Mouse (Mus musculus): Measurements from ENCODE around the gene Ltbp3. TPM values are rescaled to one million over a fixed set of nuclear protein-coding genes. Genes with fewer than 3 reads are reported as not detected.

The Ltbp3 gene
- polyA plus RNA-seq, 1 experiment from 2014 or later = 14.3 TPM

GRCm38 (mm10) chr19:5711218-5711617, 29.5 kb upstream of the Ltbp3 start:
- Histone ChIP-seq H3K4me1 (peaks cover 10% of the 10 kb centered on the region), H3K36me3 (peaks cover 59% of the 10 kb centered on the region), H3K27ac (replicated peaks) (no peak overlapping the region), H3K9me3 (no peaks in the 10 kb centered on the region), H3K27me3 (no peaks in the 10 kb centered on the region), H3K9ac (replicated peaks) (no peak overlapping the region), H3K4me3 (no peak overlapping the region), H3K4me2 (replicated peaks) (no peak overlapping the region)
- no peak for ATAC-seq (replicated peaks)
- WGBS = 5% methylated on average over 3 of the region's 3 CpGs

GRCm38 (mm10) chr19:5711907-5712460, 28.7 kb upstream of the Ltbp3 start:
- 95% methylated on average over 14 of the region's 14 CpGs for WGBS
- Histone ChIP-seq H3K4me2 (replicated peaks) (no peak overlapping the region), H3K4me3 (no peak overlapping the region), H3K9me3 (no peaks in the 10 kb centered on the region), H3K4me1 (peaks cover 18% of the 10 kb centered on the region), H3K27me3 (no peaks in the 10 kb centered on the region), H3K27ac (replicated peaks) (no peak overlapping the region), H3K36me3 (peaks cover 56% of the 10 kb centered on the region), H3K9ac (replicated peaks) (no peak overlapping the region)
- ATAC-seq (replicated peaks) = no peak

GRCm38 (mm10) chr19:5713255-5713654, 27.4 kb upstream of the Ltbp3 start:
- no peak overlapping the region for H3K4me3 ChIP-seq
- 82% methylated on average over 5 of the region's 5 CpGs for WGBS
- ATAC-seq (replicated peaks) = no peak
- no peak overlapping the region for H3K27ac ChIP-seq (replicated peaks)
- H3K4me1 ChIP-seq = peaks cover 19% of the 10 kb centered on the region
- H3K9me3 ChIP-seq = no peaks in the 10 kb centered on the region
- no peak overlapping the region for H3K4me2 ChIP-seq (replicated peaks)
- H3K27me3 ChIP-seq = no peaks in the 10 kb centered on the region
- H3K9ac ChIP-seq (replicated peaks) = peak overlapping the region; percentile 8; the same call in 1 of the 2 replicates
- H3K36me3 ChIP-seq = peaks cover 53% of the 10 kb centered on the region

- Histone ChIP-seq H3K27ac (replicated peaks) (no peak overlapping the region), H3K4me2 (replicated peaks) (no peak overlapping the region; the same call in 1 of the 2 replicates), H3K4me1 (peaks cover 19% of the 10 kb centered on the region), H3K27me3 (no peaks in the 10 kb centered on the region), H3K36me3 (peaks cover 52% of the 10 kb centered on the region), H3K9me3 (no peaks in the 10 kb centered on the region), H3K9ac (replicated peaks) (no peak overlapping the region), H3K4me3 (no peak overlapping the region)
- 15% methylated on average over 2 of the region's 2 CpGs for WGBS
- ATAC-seq (replicated peaks) = no peak
Measured at GRCm38 (mm10) chr19:5713730-5714129, 27.0 kb upstream of the Ltbp3 start.

GRCm38 (mm10) chr19:5715793-5716688, 24.7 kb upstream of the Ltbp3 start:
- H3K36me3 ChIP-seq = peaks cover 57% of the 10 kb centered on the region
- H3K27ac ChIP-seq (replicated peaks) = 0 out of 2 replicates have a peak overlapping the region, but pooled peaks have one; percentile 43
- 17% methylated on average over 43 of the region's 43 CpGs for WGBS
- ATAC-seq (replicated peaks) = peak; percentile 67
- H3K27me3 ChIP-seq = no peaks in the 10 kb centered on the region
- peak overlapping the region; percentile 41 for H3K9ac ChIP-seq (replicated peaks)
- peak overlapping the region; percentile 27 for H3K4me3 ChIP-seq
- H3K4me2 ChIP-seq (replicated peaks) = peak overlapping the region; percentile 33
- H3K4me1 ChIP-seq = peaks cover 19% of the 10 kb centered on the region
- H3K9me3 ChIP-seq = no peaks in the 10 kb centered on the region

- ATAC-seq (replicated peaks) = no peak
- peaks cover 63% of the 10 kb centered on the region for H3K36me3 ChIP-seq
- 60% methylated on average over 10 of the region's 10 CpGs for WGBS
Measured at GRCm38 (mm10) chr19:5716955-5717354, 23.7 kb upstream of the Ltbp3 start.

GRCm38 (mm10) chr19:5721233-5721632, 19.5 kb upstream of the Ltbp3 start:
- no peak for ATAC-seq (replicated peaks)
- H3K4me2 ChIP-seq (replicated peaks) = no peak overlapping the region
- H3K27me3 ChIP-seq = no peaks in the 10 kb centered on the region
- H3K4me1 ChIP-seq = peaks cover 29% of the 10 kb centered on the region
- no peak overlapping the region for H3K9ac ChIP-seq (replicated peaks)
- H3K9me3 ChIP-seq = no peaks in the 10 kb centered on the region
- H3K36me3 ChIP-seq = peaks cover 77% of the 10 kb centered on the region
- 93% methylated on average over 6 of the region's 6 CpGs for WGBS
- H3K27ac ChIP-seq (replicated peaks) = no peak overlapping the region
- no peak overlapping the region for H3K4me3 ChIP-seq

More at GRCm38 (mm10) chr19:5716955-5717354, 23.7 kb upstream of the Ltbp3 start:
- Histone ChIP-seq H3K27me3 (no peaks in the 10 kb centered on the region), H3K4me3 (no peak overlapping the region), H3K27ac (replicated peaks) (peak overlapping the region; percentile 27; the same call in 1 of the 2 replicates), H3K9me3 (no peaks in the 10 kb centered on the region), H3K4me2 (replicated peaks) (no peak overlapping the region), H3K4me1 (peaks cover 19% of the 10 kb centered on the region), H3K9ac (replicated peaks) (no peak overlapping the region)

GRCm38 (mm10) chr19:5722848-5723425, 17.8 kb upstream of the Ltbp3 start:
- no peak overlapping the region for H3K4me2 ChIP-seq (replicated peaks)
- ATAC-seq (replicated peaks) = no peak
- peaks cover 36% of the 10 kb centered on the region for H3K4me1 ChIP-seq
- 92% methylated on average over 7 of the region's 7 CpGs for WGBS
- peaks cover 67% of the 10 kb centered on the region for H3K36me3 ChIP-seq
- H3K27ac ChIP-seq (replicated peaks) = no peak overlapping the region
- no peaks in the 10 kb centered on the region for H3K9me3 ChIP-seq
- no peak overlapping the region for H3K4me3 ChIP-seq
- no peaks in the 10 kb centered on the region for H3K27me3 ChIP-seq
- no peak overlapping the region for H3K9ac ChIP-seq (replicated peaks)

- Histone ChIP-seq H3K27ac (replicated peaks) (no peak overlapping the region), H3K4me3 (no peak overlapping the region), H3K27me3 (no peaks in the 10 kb centered on the region), H3K4me2 (replicated peaks) (no peak overlapping the region), H3K36me3 (peaks cover 58% of the 10 kb centered on the region), H3K9ac (replicated peaks) (no peak overlapping the region), H3K9me3 (no peaks in the 10 kb centered on the region), H3K4me1 (peaks cover 45% of the 10 kb centered on the region)
- no peak for ATAC-seq (replicated peaks)
- 79% methylated on average over 4 of the region's 4 CpGs for WGBS
Measured at GRCm38 (mm10) chr19:5723934-5724548, 16.7 kb upstream of the Ltbp3 start.

- Histone ChIP-seq H3K9ac (replicated peaks) (no peak overlapping the region), H3K9me3 (no peaks in the 10 kb centered on the region), H3K27ac (replicated peaks) (no peak overlapping the region), H3K4me1 (peaks cover 45% of the 10 kb centered on the region), H3K27me3 (no peaks in the 10 kb centered on the region), H3K4me3 (no peak overlapping the region), H3K4me2 (replicated peaks) (no peak overlapping the region), H3K36me3 (peaks cover 53% of the 10 kb centered on the region)
- 86% methylated on average over 7 of the region's 7 CpGs for WGBS
- ATAC-seq (replicated peaks) = no peak
Measured at GRCm38 (mm10) chr19:5724549-5724941, 16.2 kb upstream of the Ltbp3 start.

- H3K9ac ChIP-seq (replicated peaks) = peak overlapping the region; percentile 54
- ATAC-seq (replicated peaks) = no peak
- 0 out of 2 replicates have a peak overlapping the region, but pooled peaks have one; percentile 96 for H3K4me3 ChIP-seq
- H3K27ac ChIP-seq (replicated peaks) = no peak overlapping the region
- H3K27me3 ChIP-seq = no peaks in the 10 kb centered on the region
- WGBS = 84% methylated on average over 12 of the region's 12 CpGs
- H3K9me3 ChIP-seq = no peaks in the 10 kb centered on the region
- H3K4me2 ChIP-seq (replicated peaks) = peak overlapping the region; percentile 99
- peaks cover 51% of the 10 kb centered on the region for H3K4me1 ChIP-seq
- peaks cover 46% of the 10 kb centered on the region for H3K36me3 ChIP-seq
Measured at GRCm38 (mm10) chr19:5725029-5725707, 15.5 kb upstream of the Ltbp3 start.
